Mouse (Mus musculus): ENCODE measurements around the gene Gm45021. TPM values are rescaled to one million over a fixed set of nuclear protein-coding genes. Genes with fewer than 3 reads are reported as not detected.

Gm45021 gene
- polyA plus RNA-seq (2016; fragmentation: Nextera tagmentation; extraction: Ambion mirVana) = not detected in 2 replicates

DNA sequence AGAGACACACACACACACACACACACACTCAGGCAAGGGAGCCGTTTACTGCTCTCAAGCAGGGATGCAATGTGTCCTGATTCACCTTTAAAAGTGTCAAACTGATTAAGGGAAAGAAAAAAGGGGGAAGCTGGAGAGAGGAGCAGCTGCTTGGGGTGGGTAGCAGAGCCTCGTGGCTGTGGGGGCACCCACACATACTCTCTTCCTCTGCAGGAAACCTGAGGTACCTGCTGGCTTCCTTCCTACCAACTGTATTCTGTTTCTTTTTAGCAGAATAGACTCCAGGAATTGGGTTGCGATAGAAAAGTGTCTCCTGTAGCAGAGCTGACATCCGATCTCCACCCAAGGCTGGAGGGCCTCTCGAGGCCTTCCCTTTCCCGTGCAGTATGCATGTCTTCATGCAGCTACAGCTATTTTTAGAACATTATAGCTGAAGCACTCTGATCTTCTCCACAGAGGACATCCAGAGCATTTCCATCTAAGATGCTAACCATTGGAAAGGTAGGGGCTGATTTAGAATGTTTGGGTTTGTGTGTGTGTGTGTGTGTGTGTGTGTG is at the start of gene Gm45021:
Gm45021 (plus strand) TSS at position 417 of the 557 bp plus-strand sequence.
- Histone ChIP-seq H3K4me1 (replicated peaks) (peaks cover 9% of the 10 kb centered on the region; the same call in 1 of the 2 replicates), H3K9me3 (no peaks in the 10 kb centered on the region), H3K27ac (no peak within 1 kb of the TSS), H3K9ac (replicated peaks) (peak within 1 kb of the TSS; percentile 28; the same call in 1 of the 2 replicates), H3K4me2 (no peak within 1 kb of the TSS), H3K36me3 (no peaks in the 10 kb centered on the region), H3K4me3 (replicated peaks) (no peak within 1 kb of the TSS), H3K27me3 (no peaks in the 10 kb centered on the region)
- 42% methylated on average over 6 of the region's 6 CpGs for WGBS
- no peak for ATAC-seq (ENCODE audit: insufficient number of reproducible peaks, insufficient read depth, low FRiP score, low TSS enrichment, low read depth)

DNA sequence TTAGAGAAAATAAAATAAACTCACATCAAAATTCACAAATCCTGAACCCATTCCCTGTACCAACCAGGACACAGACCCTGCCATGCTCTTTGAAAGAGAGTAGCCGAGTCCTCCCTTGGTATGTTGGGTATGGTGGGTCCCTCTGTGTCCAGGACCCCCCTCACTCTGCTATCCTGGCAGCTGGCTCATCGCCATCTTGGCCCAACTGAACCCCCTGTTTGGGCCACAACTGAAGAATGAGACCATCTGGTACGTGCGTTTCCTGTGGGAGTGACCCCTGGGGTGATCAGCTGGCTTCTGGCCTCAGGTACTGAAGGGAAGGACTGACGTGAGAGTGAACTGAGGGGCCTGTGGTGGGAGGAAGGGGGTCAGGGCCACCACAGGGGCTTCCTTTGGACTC is 49.5 kb upstream of the Gm45021 start:
- ATAC-seq (ENCODE audit: insufficient number of reproducible peaks, insufficient read depth, low FRiP score, low TSS enrichment, low read depth) = no peak
- Histone ChIP-seq H3K9ac (replicated peaks) (no peak overlapping the region), H3K4me1 (replicated peaks) (peaks cover 48% of the 10 kb centered on the region), H3K9me3 (no peaks in the 10 kb centered on the region), H3K27ac (no peak overlapping the region), H3K27me3 (no peaks in the 10 kb centered on the region), H3K36me3 (no peaks in the 10 kb centered on the region), H3K4me2 (no peak overlapping the region), H3K4me3 (replicated peaks) (no peak overlapping the region)
- 57% methylated on average over 5 of the region's 5 CpGs for WGBS

DNA sequence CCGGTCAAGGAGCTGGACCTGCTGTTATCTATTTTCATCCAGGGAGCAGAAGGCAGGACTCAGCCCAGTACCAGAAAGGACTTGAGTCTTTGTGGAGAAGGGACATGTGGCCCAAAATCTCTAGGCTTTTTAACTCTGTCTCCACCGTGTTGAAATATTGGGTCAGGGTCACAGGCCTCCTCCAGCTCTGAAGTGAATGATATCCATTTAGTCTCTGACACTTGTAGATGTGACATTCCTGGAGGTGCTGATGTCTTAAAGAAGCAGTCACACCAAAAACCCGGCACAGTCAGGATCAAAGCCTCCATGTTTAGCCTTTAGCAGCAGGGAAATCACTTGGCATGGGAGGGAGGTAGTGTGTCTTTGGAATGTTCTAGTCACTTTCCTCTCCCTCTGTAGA is 48.7 kb upstream of the Gm45021 start:
- no peak overlapping the region for H3K9ac ChIP-seq (replicated peaks)
- 33% methylated on average over 3 of the region's 3 CpGs for WGBS
- H3K4me1 ChIP-seq (replicated peaks) = peaks cover 48% of the 10 kb centered on the region
- H3K4me3 ChIP-seq (replicated peaks) = no peak overlapping the region
- H3K9me3 ChIP-seq = no peaks in the 10 kb centered on the region
- no peaks in the 10 kb centered on the region for H3K27me3 ChIP-seq
- no peak for ATAC-seq (ENCODE audit: insufficient number of reproducible peaks, insufficient read depth, low FRiP score, low TSS enrichment, low read depth)
- H3K4me2 ChIP-seq = no peak overlapping the region
- no peaks in the 10 kb centered on the region for H3K36me3 ChIP-seq
- H3K27ac ChIP-seq = peak overlapping the region; percentile 90; the same call in 1 of the 2 replicates

DNA sequence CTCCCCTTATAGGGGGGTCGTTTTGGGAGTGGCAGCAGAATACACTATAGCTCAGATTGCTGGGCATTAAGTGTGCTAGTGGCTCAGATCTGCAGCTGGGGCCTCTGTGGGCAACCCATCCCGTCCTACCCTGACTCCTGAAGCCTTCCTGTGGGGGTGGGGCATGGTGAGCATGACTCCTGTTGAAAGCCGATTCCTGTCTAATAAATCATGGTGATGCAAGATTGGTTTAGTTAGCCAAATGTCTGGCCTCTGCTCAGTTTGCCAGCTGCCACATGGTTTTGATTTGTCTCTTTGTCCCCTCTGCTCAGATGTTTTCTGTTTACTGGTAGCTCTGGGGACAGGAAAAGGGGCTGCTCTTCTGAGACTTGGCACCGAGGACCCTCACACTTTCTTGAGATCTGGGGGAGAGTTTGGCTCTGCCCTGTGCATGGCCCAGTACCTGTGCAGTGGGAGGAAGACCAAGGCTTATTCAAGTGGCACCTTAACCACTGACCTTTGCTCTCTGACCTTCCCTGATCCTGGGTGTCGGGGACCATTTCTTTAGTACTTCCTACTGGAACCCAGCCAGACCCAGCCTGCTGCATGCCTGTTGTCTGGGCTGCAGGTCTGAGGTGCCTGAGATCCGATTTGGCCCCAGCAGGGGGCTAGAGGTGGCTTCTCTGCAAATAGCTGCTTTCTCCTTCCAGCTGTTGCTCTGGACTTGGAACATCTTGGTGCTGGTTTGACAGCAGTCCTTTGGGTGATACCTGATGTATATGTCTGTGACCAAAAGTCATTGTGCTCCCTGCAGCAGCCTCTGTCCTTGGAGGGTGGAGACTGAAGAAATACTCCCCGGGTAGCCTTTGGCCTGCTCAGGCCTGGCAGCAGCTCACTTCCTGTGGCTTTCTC is 47.6 kb upstream of the Gm45021 start:
- no peak overlapping the region for H3K4me3 ChIP-seq (replicated peaks)
- WGBS = 6% methylated on average over 7 of the region's 7 CpGs
- no peaks in the 10 kb centered on the region for H3K36me3 ChIP-seq
- peaks cover 48% of the 10 kb centered on the region for H3K4me1 ChIP-seq (replicated peaks)
- H3K27me3 ChIP-seq = no peaks in the 10 kb centered on the region
- ATAC-seq (ENCODE audit: insufficient number of reproducible peaks, insufficient read depth, low FRiP score, low TSS enrichment, low read depth) = peak; percentile 29; the same call in 1 of the 2 replicates
- peak overlapping the region; percentile 7; the same call in 1 of the 2 replicates for H3K4me2 ChIP-seq
- peak overlapping the region; percentile 90 for H3K27ac ChIP-seq
- H3K9ac ChIP-seq (replicated peaks) = peak overlapping the region; percentile 27
- H3K9me3 ChIP-seq = no peaks in the 10 kb centered on the region

DNA sequence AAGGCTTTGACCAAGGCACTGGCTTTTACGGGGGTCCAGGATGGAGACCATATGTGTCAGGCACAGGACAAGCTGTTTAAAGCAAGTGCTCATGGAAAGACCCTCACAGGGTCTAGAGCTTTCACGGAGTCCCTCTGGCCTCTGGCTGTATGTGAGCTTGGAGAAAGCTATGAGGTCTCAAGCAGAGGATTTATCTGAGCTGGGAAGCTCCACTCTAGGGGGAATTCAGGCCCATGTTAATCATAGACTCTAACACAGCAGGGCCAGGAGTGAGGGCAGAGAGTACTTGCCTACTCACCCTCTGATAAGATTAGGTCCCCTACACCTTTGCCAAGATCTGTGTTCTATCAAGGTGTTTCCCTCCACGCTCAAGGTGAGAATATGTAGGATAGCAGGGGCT is 46.8 kb upstream of the Gm45021 start:
- no peaks in the 10 kb centered on the region for H3K36me3 ChIP-seq
- no peak for ATAC-seq (ENCODE audit: insufficient number of reproducible peaks, insufficient read depth, low FRiP score, low TSS enrichment, low read depth)
- no peak overlapping the region for H3K4me2 ChIP-seq
- H3K4me1 ChIP-seq (replicated peaks) = peaks cover 44% of the 10 kb centered on the region
- 58% methylated on average over 3 of the region's 3 CpGs for WGBS
- no peak overlapping the region; the same call in 1 of the 2 replicates for H3K9ac ChIP-seq (replicated peaks)
- H3K27me3 ChIP-seq = no peaks in the 10 kb centered on the region
- H3K4me3 ChIP-seq (replicated peaks) = no peak overlapping the region
- H3K9me3 ChIP-seq = no peaks in the 10 kb centered on the region
- H3K27ac ChIP-seq = peak overlapping the region; percentile 90

DNA sequence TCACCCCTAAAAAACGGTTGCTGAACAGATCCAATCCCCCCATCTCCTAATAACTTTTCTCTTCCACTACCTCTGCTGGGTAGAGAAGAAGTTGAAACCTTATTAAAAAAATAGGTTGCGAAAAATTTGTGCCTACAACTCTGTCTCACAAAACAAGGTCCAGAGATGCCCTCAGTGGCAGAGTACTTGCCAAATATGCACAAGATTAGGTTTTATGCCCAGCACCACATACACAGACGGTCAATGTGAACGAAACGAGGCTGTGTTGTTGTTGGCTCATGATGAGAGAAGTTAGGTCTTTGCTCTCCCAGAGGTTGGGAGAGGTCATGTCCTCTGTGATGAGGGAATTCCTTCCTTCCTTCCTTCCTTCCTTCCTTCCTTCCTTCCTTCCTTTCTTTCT is 44.2 kb upstream of the Gm45021 start:
- Histone ChIP-seq H3K27ac (no peak overlapping the region), H3K9me3 (no peaks in the 10 kb centered on the region), H3K36me3 (no peaks in the 10 kb centered on the region), H3K4me2 (no peak overlapping the region), H3K4me3 (replicated peaks) (no peak overlapping the region), H3K27me3 (no peaks in the 10 kb centered on the region), H3K4me1 (replicated peaks) (peaks cover 35% of the 10 kb centered on the region), H3K9ac (replicated peaks) (no peak overlapping the region)
- no peak for ATAC-seq (ENCODE audit: insufficient number of reproducible peaks, insufficient read depth, low FRiP score, low TSS enrichment, low read depth)
- 74% methylated on average over 5 of the region's 5 CpGs for WGBS

DNA sequence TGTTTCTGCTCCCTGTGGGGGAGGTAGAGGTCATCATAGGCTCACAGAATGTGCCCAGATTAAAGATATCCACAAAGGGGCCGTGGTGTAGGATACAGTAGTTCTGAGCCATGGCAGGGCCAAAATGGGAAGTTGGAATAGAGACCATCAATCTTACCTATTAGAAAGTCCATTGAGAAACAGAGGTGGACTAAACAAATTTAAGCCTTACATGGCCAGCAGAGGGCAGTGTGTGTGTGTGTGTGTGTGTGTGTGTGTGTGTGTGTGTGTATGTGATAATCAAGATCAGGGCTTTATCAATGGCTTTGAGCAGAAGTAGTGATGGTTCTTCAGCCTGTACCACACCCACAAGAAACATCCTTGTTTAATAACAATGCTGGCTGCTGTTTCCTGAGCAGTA is 43.1 kb upstream of the Gm45021 start:
- Histone ChIP-seq H3K9ac (replicated peaks) (no peak overlapping the region), H3K4me1 (replicated peaks) (peaks cover 27% of the 10 kb centered on the region), H3K36me3 (no peaks in the 10 kb centered on the region), H3K27ac (0 out of 2 replicates have a peak overlapping the region, but pooled peaks have one; percentile 41), H3K4me2 (no peak overlapping the region), H3K4me3 (replicated peaks) (no peak overlapping the region), H3K27me3 (no peaks in the 10 kb centered on the region), H3K9me3 (no peaks in the 10 kb centered on the region)
- 56% methylated on average over 1 of the region's 1 CpGs for WGBS
- ATAC-seq (ENCODE audit: insufficient number of reproducible peaks, insufficient read depth, low FRiP score, low TSS enrichment, low read depth) = no peak

DNA sequence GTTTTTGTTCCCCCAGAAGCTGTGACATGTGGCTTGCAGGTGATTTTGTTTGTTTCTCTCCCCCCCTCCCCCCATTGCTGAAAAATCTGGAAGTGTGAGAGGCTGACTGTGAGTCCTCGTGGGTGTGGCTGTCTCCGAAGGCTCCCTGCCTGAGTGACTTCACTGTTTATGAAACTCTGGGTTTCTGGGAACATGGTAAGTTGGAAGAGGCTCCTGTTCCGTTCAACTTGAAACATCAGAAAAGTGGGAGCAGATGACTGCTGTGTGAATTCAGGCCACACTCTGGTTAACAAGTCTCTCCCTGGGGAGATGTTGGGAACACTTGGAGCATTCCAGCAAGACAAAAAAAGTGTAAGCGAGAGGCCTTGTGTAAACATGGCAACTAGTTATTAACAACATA is 42.6 kb upstream of the Gm45021 start:
- 49% methylated on average over 4 of the region's 4 CpGs for WGBS
- Histone ChIP-seq H3K4me3 (replicated peaks) (no peak overlapping the region), H3K27me3 (no peaks in the 10 kb centered on the region), H3K36me3 (no peaks in the 10 kb centered on the region), H3K4me1 (replicated peaks) (peaks cover 22% of the 10 kb centered on the region), H3K9ac (replicated peaks) (no peak overlapping the region), H3K9me3 (no peaks in the 10 kb centered on the region), H3K4me2 (no peak overlapping the region), H3K27ac (peak overlapping the region; percentile 41; the same call in 1 of the 2 replicates)
- no peak for ATAC-seq (ENCODE audit: insufficient number of reproducible peaks, insufficient read depth, low FRiP score, low TSS enrichment, low read depth)

DNA sequence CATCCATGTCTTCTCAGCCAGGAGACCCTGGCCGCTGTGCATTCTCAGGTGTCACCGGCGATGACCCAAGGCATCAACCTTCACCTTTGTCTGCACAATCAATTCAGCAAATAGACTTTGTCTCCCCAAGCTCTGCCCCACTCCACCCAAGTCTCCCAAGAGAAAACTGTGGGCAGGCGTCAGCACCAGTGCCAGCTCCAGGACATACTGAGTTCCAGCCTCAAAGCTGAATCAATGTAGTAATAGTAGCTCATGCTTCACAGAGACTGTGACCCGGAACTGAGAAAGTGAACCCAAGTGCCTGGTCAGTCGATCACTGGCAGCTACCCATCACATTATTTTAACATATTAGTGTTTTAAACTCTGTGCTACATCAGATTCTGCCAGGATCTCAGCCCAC is 41.1 kb upstream of the Gm45021 start:
- no peak overlapping the region for H3K27ac ChIP-seq
- H3K36me3 ChIP-seq = no peaks in the 10 kb centered on the region
- ATAC-seq (ENCODE audit: insufficient number of reproducible peaks, insufficient read depth, low FRiP score, low TSS enrichment, low read depth) = no peak
- 92% methylated on average over 6 of the region's 6 CpGs for WGBS
- H3K9ac ChIP-seq (replicated peaks) = no peak overlapping the region
- peaks cover 8% of the 10 kb centered on the region for H3K4me1 ChIP-seq (replicated peaks)
- no peaks in the 10 kb centered on the region for H3K9me3 ChIP-seq
- no peak overlapping the region for H3K4me3 ChIP-seq (replicated peaks)
- no peaks in the 10 kb centered on the region for H3K27me3 ChIP-seq
- no peak overlapping the region for H3K4me2 ChIP-seq

DNA sequence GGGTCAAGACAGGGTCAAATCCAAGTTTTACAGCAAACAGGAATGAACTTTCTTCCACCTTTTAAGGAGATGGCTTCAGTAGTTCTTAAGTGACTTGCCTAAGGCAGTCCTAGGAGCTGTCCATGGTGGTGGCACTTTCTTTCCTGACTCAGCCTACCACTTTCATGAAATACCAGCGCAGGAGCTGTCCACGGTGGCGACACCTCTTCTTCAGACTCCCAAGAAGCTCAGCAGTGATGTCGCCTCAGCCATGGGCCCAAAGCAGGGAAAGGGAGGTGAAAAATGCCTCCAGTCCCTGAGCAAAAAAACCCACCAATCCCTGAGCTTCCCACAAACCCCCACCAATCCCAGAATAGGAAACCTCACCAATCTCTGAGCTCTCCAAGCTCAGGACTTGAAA is 36.5 kb upstream of the Gm45021 start:
- Histone ChIP-seq H3K36me3 (0 out of 2 replicates have a peak, but pooled peaks cover 10% of the 10 kb centered on the region), H3K4me3 (replicated peaks) (no peak overlapping the region), H3K9me3 (no peaks in the 10 kb centered on the region), H3K27me3 (no peaks in the 10 kb centered on the region), H3K4me2 (no peak overlapping the region), H3K27ac (no peak overlapping the region), H3K4me1 (replicated peaks) (peaks cover 6% of the 10 kb centered on the region), H3K9ac (replicated peaks) (no peak overlapping the region)
- 62% methylated on average over 4 of the region's 4 CpGs for WGBS
- no peak for ATAC-seq (ENCODE audit: insufficient number of reproducible peaks, insufficient read depth, low FRiP score, low TSS enrichment, low read depth)

DNA sequence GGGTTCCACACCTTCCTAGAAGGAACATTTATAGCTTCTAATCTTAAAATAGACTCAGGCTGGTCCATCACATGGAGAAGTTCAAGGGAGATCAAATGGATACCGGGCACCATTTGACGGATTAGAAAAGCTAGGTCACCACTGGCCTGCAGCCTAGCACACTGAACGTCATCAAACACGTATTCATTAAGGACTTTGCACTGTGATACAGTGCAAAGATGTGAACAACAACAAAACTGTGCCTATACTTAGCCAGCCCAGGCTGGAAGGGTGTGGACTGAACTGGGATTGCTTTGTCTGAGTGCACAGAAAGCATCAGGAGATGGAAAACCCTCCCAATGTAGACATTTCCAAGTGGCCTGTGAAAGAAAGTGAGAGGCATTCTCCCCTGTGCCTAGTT is 35.6 kb upstream of the Gm45021 start:
- H3K27me3 ChIP-seq = no peaks in the 10 kb centered on the region
- H3K9me3 ChIP-seq = no peaks in the 10 kb centered on the region
- H3K27ac ChIP-seq = peak overlapping the region; percentile 96
- peaks cover 9% of the 10 kb centered on the region for H3K4me1 ChIP-seq (replicated peaks)
- WGBS = 88% methylated on average over 4 of the region's 4 CpGs
- peak overlapping the region; percentile 52 for H3K4me3 ChIP-seq (replicated peaks)
- H3K9ac ChIP-seq (replicated peaks) = peak overlapping the region; percentile 72
- H3K36me3 ChIP-seq = 0 out of 2 replicates have a peak, but pooled peaks cover 10% of the 10 kb centered on the region
- peak overlapping the region; percentile 74 for H3K4me2 ChIP-seq
- ATAC-seq (ENCODE audit: insufficient number of reproducible peaks, insufficient read depth, low FRiP score, low TSS enrichment, low read depth) = no peak

Data from limb, embryonic 12.5 days (tissue).